Mouse (Mus musculus): Measurements from ENCODE around the gene Calhm1. TPM values are rescaled to one million over a fixed set of nuclear protein-coding genes. Genes with fewer than 3 reads are reported as not detected.
"Not testable (repeated sequence)": the region's sequence is repeated elsewhere in the genome, so short reads cannot be mapped to it uniquely, and the experiment has no call there.

Gene Calhm1
- polyA plus RNA-seq, 1 experiment, result not detected

GRCm38 (mm10) chr19:47148267-47148847 lies 4.3 kb upstream of the Calhm1 start:
- WGBS, result 26% methylated on average over 5 of the region's 5 CpGs

GRCm38 (mm10) chr19:47142438-47142837 lies 1.6 kb downstream of the Calhm1 start:
- H3K27ac ChIP-seq (ENCODE audit: control insufficient read depth, insufficient read depth, low read length), result no peak overlapping the region
- H3K4me1 ChIP-seq (replicated peaks; ENCODE audit: control insufficient read depth, insufficient read depth, low read length), result peaks cover 13% of the 10 kb centered on the region
- WGBS, result 79% methylated on average over 6 of the region's 6 CpGs
- no peak for TF ChIP-seq CTCF (IDR thresholded peaks at IDR 0.05; ENCODE audit: borderline replicate concordance, control insufficient read depth, extremely low read depth, insufficient read depth, low read length, poor library complexity)
- TF ChIP-seq POLR2A (IDR thresholded peaks at IDR 0.05; ENCODE audit: control insufficient read depth, extremely low read depth, insufficient read depth, low read length, poor library complexity), result no peak
- no peak for DNase-seq
- no peak overlapping the region for H3K4me3 ChIP-seq (ENCODE audit: control insufficient read depth, insufficient read depth, low read length)
- no peaks in the 10 kb centered on the region for H3K36me3 ChIP-seq (ENCODE audit: control insufficient read depth, insufficient read depth, low read length)
- no peaks in the 10 kb centered on the region for H3K27me3 ChIP-seq (ENCODE audit: control insufficient read depth, insufficient read depth, low read length)

More at GRCm38 (mm10) chr19:47148267-47148847, 4.3 kb upstream of the Calhm1 start:
- Histone ChIP-seq H3K27ac (ENCODE audit: control insufficient read depth, insufficient read depth, low read length) (no peak overlapping the region), H3K4me1 (replicated peaks; ENCODE audit: control insufficient read depth, insufficient read depth, low read length) (0 out of 2 replicates have a peak, but pooled peaks cover 3% of the 10 kb centered on the region), H3K36me3 (ENCODE audit: control insufficient read depth, insufficient read depth, low read length) (no peaks in the 10 kb centered on the region), H3K4me3 (ENCODE audit: control insufficient read depth, insufficient read depth, low read length) (no peak overlapping the region), H3K27me3 (ENCODE audit: control insufficient read depth, insufficient read depth, low read length) (no peaks in the 10 kb centered on the region; the same call in 1 of the 2 replicates)
- TF ChIP-seq CTCF (IDR thresholded peaks at IDR 0.05; ENCODE audit: borderline replicate concordance, control insufficient read depth, extremely low read depth, insufficient read depth, low read length, poor library complexity) (no peak), POLR2A (IDR thresholded peaks at IDR 0.05; ENCODE audit: control insufficient read depth, extremely low read depth, insufficient read depth, low read length, poor library complexity) (no peak)
- no peak for DNase-seq

GRCm38 (mm10) chr19:47139611-47140010 lies 4.4 kb downstream of the Calhm1 start:
- not testable (repeated sequence) for H3K4me3 ChIP-seq (ENCODE audit: control insufficient read depth, insufficient read depth, low read length); H3K36me3 ChIP-seq (ENCODE audit: control insufficient read depth, insufficient read depth, low read length); DNase-seq; H3K27ac ChIP-seq (ENCODE audit: control insufficient read depth, insufficient read depth, low read length); H3K27me3 ChIP-seq (ENCODE audit: control insufficient read depth, insufficient read depth, low read length)
- peaks cover 29% of the 10 kb centered on the region for H3K4me1 ChIP-seq (replicated peaks; ENCODE audit: control insufficient read depth, insufficient read depth, low read length)
- WGBS, result 72% methylated on average over 7 of the region's 7 CpGs

GRCm38 (mm10) chr19:47137771-47138421 lies 6.2 kb downstream of the Calhm1 start, which contains the start of gene Calhm2:
Gene Calhm2, minus strand, starts transcription at chr19:47138294.
- Histone ChIP-seq H3K36me3 (ENCODE audit: control insufficient read depth, insufficient read depth, low read length) (no peaks in the 10 kb centered on the region), H3K27ac (ENCODE audit: control insufficient read depth, insufficient read depth, low read length) (peak within 1 kb of the TSS; percentile 7; the same call in 1 of the 2 replicates), H3K27me3 (ENCODE audit: control insufficient read depth, insufficient read depth, low read length) (no peaks in the 10 kb centered on the region), H3K4me1 (replicated peaks; ENCODE audit: control insufficient read depth, insufficient read depth, low read length) (peaks cover 35% of the 10 kb centered on the region), H3K4me3 (ENCODE audit: control insufficient read depth, insufficient read depth, low read length) (peak within 1 kb of the TSS; percentile 75)
- under 1% methylated on average over 28 of the region's 28 CpGs for WGBS
- no peak for TF ChIP-seq POLR2A (IDR thresholded peaks at IDR 0.05; ENCODE audit: control insufficient read depth, extremely low read depth, insufficient read depth, low read length, poor library complexity)
- no peak for TF ChIP-seq CTCF (IDR thresholded peaks at IDR 0.05; ENCODE audit: borderline replicate concordance, control insufficient read depth, extremely low read depth, insufficient read depth, low read length, poor library complexity)
- DNase-seq, result peak; percentile 56

- peaks cover 2% of the 10 kb centered on the region for H3K36me3 ChIP-seq (ENCODE audit: control insufficient read depth, insufficient read depth, low read length)
- H3K4me3 ChIP-seq (ENCODE audit: control insufficient read depth, insufficient read depth, low read length), result peak overlapping the region; percentile 75
- peak; percentile 37 for DNase-seq
- WGBS, result 7% methylated on average over 6 of the region's 6 CpGs
- peak overlapping the region; percentile 7; the same call in 1 of the 2 replicates for H3K27ac ChIP-seq (ENCODE audit: control insufficient read depth, insufficient read depth, low read length)
- no peaks in the 10 kb centered on the region for H3K27me3 ChIP-seq (ENCODE audit: control insufficient read depth, insufficient read depth, low read length)
- TF ChIP-seq CTCF (IDR thresholded peaks at IDR 0.05; ENCODE audit: borderline replicate concordance, control insufficient read depth, extremely low read depth, insufficient read depth, low read length, poor library complexity) (no peak), POLR2A (IDR thresholded peaks at IDR 0.05; ENCODE audit: control insufficient read depth, extremely low read depth, insufficient read depth, low read length, poor library complexity) (no peak)
- H3K4me1 ChIP-seq (replicated peaks; ENCODE audit: control insufficient read depth, insufficient read depth, low read length), result peaks cover 39% of the 10 kb centered on the region
Measured at GRCm38 (mm10) chr19:47137051-47137581, 6.9 kb downstream of the Calhm1 start.

GRCm38 (mm10) chr19:47136170-47136569 lies 7.9 kb downstream of the Calhm1 start:
- H3K36me3 ChIP-seq (ENCODE audit: control insufficient read depth, insufficient read depth, low read length), result peaks cover 11% of the 10 kb centered on the region
- TF ChIP-seq CTCF (IDR thresholded peaks at IDR 0.05; ENCODE audit: borderline replicate concordance, control insufficient read depth, extremely low read depth, insufficient read depth, low read length, poor library complexity) (no peak), POLR2A (IDR thresholded peaks at IDR 0.05; ENCODE audit: control insufficient read depth, extremely low read depth, insufficient read depth, low read length, poor library complexity) (no peak)
- no peak for DNase-seq
- H3K4me3 ChIP-seq (ENCODE audit: control insufficient read depth, insufficient read depth, low read length), result no peak overlapping the region
- H3K27ac ChIP-seq (ENCODE audit: control insufficient read depth, insufficient read depth, low read length), result no peak overlapping the region
- no peaks in the 10 kb centered on the region for H3K27me3 ChIP-seq (ENCODE audit: control insufficient read depth, insufficient read depth, low read length)
- peaks cover 39% of the 10 kb centered on the region for H3K4me1 ChIP-seq (replicated peaks; ENCODE audit: control insufficient read depth, insufficient read depth, low read length)
- 84% methylated on average over 5 of the region's 5 CpGs for WGBS
